Mouse (Mus musculus): ENCODE measurements around the gene Hdhd5.

Gene Hdhd5

GRCm38 (mm10) chr6:120483211-120483626 is 47.9 kb downstream of the Hdhd5 start:
- no peak for DNase-seq (ENCODE audit: low spot score)

- no peak for DNase-seq (ENCODE audit: low spot score)
Measured at GRCm38 (mm10) chr6:120482756-120483155, 48.4 kb downstream of the Hdhd5 start.

DNA sequence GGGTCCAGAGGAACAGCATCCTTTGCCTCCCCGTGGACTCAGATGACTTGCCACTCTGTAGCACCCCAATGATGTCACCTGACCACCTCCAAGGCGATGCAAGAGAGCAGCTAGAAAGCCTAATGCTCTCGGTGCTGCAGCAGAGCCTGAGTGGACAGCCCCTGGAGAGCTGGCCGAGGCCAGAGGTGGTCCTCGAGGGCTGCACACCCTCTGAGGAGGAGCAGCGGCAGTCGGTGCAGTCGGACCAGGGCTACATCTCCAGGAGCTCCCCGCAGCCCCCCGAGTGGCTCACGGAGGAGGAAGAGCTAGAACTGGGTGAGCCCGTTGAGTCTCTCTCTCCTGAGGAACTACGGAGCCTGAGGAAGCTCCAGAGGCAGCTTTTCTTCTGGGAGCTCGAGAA is 49.1 kb downstream of the Hdhd5 start:
- no peak for DNase-seq (ENCODE audit: low spot score)

DNA sequence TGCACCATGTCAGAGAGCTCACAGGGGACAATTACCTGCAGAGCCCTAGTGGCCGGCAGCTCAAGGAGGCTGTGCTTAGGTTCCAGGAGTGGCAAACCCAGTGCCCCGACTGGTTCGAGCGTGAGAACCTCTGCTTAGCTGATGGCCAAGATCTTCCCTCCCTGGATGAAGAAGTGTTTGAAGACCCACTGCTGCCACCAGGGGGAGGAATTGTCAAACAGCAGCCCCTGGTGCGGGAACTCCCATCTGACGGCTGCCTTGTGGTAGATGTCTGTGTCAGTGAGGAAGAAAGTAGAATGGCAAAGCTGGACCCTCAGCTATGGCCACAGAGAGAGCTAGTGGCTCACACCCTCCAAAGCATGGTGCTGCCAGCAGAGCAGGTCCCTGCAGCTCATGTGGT is 49.6 kb downstream of the Hdhd5 start:
- no peak for DNase-seq (ENCODE audit: low spot score)

DNA sequence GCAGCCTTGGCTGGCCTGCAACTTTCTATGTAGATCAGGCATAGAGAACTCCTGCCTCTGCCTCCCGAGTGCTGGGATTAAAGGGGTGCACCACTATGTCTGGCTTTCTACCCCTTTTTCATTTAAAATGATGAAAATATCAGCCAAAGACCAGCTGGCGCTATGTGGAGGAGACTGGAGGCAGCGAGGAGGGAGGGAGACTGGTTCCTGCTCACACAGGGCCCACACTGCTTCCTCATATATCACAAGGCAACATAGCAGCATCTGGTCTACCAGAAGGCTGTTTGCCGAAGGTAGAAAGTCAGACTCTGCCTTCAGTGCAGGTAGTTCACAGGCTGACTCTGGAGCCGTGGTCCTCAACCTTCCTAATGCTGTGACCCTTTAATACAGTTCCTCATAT is 50.8 kb downstream of the Hdhd5 start:
- DNase-seq (ENCODE audit: low spot score): no peak

DNA sequence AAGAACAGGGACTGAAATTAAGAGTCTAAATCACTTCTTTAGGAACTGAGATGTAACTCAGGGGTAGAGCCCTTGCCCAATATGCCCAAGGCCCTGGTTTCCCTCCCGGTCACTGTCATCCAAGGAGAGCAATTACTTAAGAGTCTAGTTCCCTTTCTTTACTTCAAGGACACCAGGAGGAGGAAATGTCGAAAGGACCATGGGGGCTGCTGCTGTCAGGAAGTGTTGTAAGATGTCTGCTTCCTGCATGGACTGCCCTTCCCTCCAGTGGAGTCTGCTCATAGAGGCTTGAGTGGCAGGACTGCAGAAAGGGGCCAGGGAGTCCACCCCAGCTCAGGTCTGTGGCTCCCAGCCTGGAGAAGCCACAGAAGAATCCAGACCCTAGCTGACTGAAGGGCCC is 51.8 kb downstream of the Hdhd5 start:
- no peak for DNase-seq (ENCODE audit: low spot score)

GRCm38 (mm10) chr6:120475288-120475687 is 55.8 kb downstream of the Hdhd5 start:
- DNase-seq (ENCODE audit: low spot score): no peak

DNA sequence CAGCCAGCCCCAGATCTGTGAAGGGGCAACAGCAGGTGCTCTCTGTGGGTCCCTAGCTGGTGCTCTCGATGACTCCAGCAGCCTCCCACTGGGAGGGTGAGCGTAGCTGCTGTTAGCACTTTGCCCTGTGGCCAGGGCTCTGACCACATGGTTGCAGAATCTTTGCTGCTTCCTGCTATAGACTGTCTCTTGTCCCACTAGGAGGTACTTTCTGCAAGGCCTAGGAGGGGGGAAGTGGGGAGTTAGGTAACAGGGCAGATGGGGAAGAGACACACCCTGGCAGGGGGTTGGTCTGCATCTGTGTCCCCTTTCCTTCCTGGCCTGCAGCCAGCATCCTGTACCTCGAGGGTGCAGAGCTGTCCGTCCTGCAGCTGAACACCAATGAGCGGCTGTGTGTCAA is 57.7 kb downstream of the Hdhd5 start:
- no peak for DNase-seq (ENCODE audit: low spot score)

DNA sequence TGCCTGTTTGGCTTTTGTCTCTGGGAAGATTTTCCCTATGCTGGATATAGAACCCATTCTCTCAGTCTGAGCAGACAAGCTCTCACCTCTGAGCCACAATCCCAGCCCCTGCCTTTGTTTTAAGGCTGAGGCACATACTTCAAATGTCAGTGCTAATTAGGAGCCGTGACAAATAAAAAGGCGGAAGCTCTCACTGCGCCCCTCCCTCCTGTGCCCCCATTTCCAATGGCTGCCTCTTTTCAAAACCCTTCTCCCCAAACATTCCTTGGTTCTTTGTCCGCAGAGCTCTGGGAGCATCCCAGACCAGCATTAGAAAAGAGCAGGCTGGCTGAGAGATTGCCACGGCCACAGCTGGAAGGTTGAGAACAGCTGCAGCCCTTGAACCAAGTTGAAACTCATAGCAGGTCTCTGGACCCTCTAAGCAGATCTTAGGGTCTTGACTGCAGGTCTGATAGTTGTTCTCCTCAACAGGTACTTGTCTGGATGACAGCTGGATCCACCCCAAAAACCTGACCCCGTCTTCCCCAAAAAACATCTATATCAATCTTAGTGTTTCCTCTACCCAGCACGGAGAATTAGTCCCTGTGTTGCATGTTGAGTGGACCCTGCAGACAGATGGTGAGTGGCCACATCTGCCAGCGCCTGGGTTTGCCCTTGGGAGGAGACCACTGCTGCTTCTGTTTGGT is 58.5 kb downstream of the Hdhd5 start:
- no peak for DNase-seq (ENCODE audit: low spot score)

- DNase-seq (ENCODE audit: low spot score): no peak
Measured at GRCm38 (mm10) chr6:120471991-120472441, 59.1 kb downstream of the Hdhd5 start.

GRCm38 (mm10) chr6:120470666-120471065 is 60.5 kb downstream of the Hdhd5 start:
- DNase-seq (ENCODE audit: low spot score): no peak

GRCm38 (mm10) chr6:120469770-120470169 is 61.3 kb downstream of the Hdhd5 start:
- no peak for DNase-seq (ENCODE audit: low spot score)

DNA sequence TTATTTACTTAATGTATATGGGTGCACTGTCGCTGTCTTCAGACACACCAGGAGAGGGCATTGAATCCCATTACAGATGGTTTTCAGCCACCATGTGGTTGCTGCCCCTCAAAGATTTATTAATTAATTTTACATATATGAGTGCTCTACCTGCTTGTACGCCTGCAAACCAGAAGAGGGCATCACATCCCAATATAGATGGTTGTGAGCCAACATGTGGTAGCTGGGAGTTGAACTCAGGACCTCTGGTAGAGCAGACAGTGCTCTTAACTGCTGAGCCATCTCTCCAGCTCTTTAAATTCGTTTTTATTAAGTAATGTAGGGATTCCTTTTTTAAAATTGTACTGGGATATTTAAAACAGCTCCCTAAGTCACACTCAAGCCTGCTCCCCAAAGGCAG is 61.9 kb downstream of the Hdhd5 start:
- DNase-seq (ENCODE audit: low spot score): no peak

DNA sequence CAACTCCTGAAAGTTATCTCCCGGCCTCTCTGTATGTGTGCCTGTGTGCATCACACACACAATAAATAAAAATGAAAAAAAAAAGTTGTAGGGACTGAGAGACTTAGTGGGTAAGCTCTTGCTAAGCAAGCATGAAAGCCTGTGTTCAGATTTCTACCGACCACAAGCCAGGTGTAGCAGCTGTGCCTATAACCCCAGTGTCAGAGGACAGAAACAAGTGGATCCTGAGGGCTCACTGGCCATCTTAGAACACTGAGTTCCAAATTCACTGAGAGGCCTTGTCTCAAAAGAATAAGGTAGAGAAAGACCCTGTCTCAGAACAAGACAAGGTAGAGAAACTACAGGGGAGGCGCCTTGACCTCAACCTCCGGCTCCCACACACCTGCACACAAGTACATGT is 62.9 kb downstream of the Hdhd5 start:
- DNase-seq (ENCODE audit: low spot score): no peak

- DNase-seq (ENCODE audit: low spot score): no peak
Measured at GRCm38 (mm10) chr6:120466609-120467329, 64.3 kb downstream of the Hdhd5 start.

DNA sequence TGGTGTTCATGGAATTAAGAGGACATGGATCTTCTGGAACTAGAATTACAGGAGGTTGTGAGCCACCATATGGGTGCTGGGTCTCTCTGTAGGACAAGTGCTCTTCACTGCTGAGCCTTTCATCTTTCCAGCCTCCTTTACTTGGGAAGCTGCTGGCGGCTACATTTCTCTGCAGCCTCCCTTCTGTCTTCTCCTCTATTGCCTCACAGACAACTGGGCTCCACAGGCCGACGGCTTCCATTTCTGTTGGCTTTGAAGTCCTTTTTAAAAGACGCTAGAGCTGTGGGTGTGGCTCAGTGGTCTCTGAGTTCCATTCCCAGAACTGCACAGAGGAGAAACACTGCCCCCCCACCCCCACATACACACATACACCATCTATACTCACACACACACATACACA is 65.7 kb downstream of the Hdhd5 start:
- DNase-seq (ENCODE audit: low spot score): no peak

DNA sequence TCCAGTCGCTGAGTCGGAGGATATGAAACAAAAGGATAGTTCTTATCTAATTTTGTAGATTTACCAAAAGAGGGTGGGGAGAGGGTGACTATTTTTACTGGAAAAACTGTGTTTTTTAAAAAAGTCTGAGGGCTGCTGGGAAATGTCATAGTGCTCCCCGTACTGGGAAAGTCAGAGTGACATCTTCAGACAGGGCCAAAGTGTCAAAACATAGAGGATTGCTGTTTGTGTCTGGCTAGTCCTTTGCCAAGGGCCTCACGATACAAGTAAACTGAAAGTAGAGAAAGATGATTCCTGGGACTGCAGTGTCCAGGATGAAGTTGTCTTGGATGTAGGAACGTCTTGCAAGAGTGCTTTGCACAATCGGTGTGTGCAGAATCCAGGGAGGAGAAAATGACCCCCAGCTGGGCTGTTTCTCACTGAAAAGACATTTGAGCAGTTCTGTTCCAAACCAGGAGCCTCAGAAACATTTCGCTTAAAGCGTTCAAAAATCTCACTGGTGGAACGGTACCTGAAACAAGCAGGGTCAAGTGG is 66.6 kb downstream of the Hdhd5 start:
- DNase-seq (ENCODE audit: low spot score): no peak

- no peak for DNase-seq (ENCODE audit: low spot score)
Measured at GRCm38 (mm10) chr6:120463884-120464283, 67.2 kb downstream of the Hdhd5 start.

DNA sequence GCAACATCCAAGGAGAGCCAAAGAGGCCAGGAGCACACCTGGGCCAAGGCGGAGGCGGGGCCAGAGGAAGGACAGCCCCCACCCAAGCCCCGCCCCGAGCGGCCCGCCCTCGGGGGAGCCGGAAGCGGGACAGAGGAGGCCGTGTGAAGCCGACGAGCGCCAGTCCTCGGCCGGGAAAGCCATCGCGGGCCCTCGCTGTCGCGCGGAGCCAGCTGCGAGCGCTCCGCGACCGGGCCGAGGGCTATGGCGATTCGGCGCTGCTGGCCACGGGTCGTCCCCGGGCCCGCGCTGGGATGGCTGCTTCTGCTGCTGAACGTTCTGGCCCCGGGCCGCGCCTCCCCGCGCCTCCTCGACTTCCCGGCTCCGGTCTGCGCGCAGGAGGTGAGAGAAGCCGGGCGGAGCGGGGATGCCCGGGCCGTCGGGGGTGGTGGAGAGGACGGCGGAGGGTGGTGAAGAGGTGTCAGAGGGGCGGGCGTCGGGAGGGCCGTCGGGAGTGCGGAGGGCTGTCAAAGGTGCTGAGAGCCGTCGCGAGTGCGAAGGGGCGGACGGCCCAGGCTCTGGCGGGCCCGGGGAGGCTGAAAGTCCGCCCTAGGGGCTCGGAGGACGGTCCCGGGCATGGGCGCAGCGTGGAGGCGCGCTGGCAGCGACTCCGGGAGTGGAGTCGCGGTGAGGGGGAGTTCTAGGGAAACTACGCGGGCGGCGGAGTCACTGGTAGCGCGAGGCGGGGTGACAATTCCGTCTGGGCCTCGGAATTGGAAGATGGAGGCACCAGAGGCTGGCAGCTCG is 67.8 kb downstream of the Hdhd5 start, which contains the start of gene Il17ra:
TSS of gene Il17ra (plus strand) at position 162 of the 786 bp plus-strand sequence.
- no peak for DNase-seq (ENCODE audit: low spot score)

DNA sequence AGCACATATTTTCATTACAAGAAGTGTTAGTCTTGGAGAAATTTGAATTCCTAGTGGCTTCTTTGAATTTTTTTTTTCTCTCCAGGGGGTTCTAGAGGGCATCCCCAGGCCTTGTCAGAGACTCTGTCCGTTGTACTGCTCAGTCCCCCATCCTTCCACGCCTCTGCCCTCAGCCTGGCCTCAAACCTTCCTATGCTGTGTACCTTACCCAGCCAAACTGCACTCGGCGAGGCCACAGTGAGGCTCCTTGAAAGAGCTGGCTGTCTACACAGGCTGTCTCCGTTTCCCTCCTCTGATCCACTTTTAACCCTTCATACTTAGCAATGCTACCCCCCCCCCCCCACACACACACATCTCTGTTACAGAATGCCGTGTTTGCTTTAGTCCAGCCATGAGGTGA is 68.9 kb downstream of the Hdhd5 start:
- no peak for DNase-seq (ENCODE audit: low spot score)

DNA sequence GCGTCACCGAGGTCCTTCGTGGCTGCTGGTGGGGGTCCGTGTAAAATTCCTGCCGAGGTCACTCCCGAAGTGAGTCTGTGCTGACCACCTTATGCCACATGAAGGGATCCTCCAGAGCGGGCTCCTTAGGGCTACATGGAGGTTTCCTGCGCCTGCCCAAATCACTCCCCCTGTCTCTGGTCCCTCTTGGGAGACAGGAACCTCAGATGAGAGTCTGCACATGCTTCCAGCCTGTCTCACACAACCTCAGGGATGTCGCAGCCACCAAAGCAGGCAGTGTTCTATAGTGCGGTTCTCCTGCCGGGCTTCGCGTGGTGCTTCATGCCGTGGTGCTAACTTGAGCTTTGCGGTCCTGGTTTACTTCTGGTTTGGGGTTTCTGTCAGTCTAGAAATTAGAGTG is 69.9 kb downstream of the Hdhd5 start:
- DNase-seq (ENCODE audit: low spot score): no peak
